Mouse (Mus musculus) left cerebral cortex, postnatal 4 days (tissue): ENCODE results near the gene Slc25a34. TPM values are rescaled to one million over a fixed set of nuclear protein-coding genes. Genes with fewer than 3 reads are reported as not detected.
A peak's percentile ranks its signal among the peaks of the same experiment; 100 is the strongest.

Source experiments
- DNase-seq: peaks from one replicate; pipeline ENCODE4 v3.0.0-alpha.2; 2022
- intact Hi-C: fragments of 180-260 bp; cut with DNase I; formaldehyde crosslinking; loops from one replicate; pipeline ENCODE4 v1.15.1; 2025
- total RNA-seq, 2 experiments: library from RNA; stranded (reverse); gene quantifications; 2 replicates each; pipeline ENCODE4 v1.2.3; 2021

Slc25a34 gene
- total RNA-seq, 2 experiments from 2014 or later = 1.1 to 1.7 TPM

DNA sequence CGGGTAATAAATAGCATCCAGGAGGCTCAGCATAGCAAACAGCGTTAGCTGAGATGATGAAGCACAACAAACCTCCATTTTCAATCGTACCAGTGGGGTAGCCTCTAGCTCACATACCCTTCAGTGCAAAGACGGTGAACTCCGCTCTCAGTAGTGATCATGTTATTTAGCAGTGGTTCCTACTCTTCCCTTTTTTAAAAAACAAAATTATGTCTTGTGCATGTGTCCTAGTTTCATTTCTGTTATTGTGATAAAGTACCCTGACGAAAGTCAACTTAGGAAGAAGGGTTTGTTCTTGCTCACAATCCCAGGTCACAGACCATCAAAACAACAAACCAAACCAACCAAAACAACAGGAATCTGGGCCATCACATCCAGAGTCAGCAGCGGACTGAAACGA, 22.4 kb upstream of the Slc25a34 start:
- intact Hi-C loops = no loop called here
- DNase-seq = no peak

GRCm38 (mm10) chr4:141643118-141643855, 19.7 kb upstream of the Slc25a34 start:
- intact Hi-C loops = no loop called here
- DNase-seq = peak; percentile 87

- intact Hi-C loops = no loop called here
- DNase-seq = no peak
Measured at GRCm38 (mm10) chr4:141641961-141642811, 18.6 kb upstream of the Slc25a34 start.

- no peak for DNase-seq
- intact Hi-C loops = no loop called here
Measured at GRCm38 (mm10) chr4:141641353-141641771, 17.7 kb upstream of the Slc25a34 start.

DNA sequence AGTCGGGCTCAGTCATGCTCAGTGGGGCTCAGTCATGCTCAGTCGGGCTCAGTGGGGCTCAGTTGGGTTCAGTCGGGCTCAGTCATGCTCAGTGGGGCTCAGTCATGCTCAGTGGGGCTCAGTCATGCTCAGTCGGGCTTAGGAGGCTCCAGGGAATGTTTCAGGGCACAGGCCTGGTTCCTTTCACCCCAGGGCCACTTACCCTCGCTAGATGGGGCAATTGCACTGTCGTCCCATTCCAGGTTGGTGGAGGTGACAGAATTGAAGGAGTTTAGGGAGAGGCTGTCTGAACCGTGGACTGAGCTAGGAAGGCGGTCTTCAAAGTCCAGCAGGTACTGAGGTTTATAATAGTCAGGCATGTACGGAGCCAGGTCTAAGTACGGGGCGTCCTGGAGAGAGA, 15.9 kb upstream of the Slc25a34 start:
- DNase-seq = no peak
- intact Hi-C loops = no loop called here

DNA sequence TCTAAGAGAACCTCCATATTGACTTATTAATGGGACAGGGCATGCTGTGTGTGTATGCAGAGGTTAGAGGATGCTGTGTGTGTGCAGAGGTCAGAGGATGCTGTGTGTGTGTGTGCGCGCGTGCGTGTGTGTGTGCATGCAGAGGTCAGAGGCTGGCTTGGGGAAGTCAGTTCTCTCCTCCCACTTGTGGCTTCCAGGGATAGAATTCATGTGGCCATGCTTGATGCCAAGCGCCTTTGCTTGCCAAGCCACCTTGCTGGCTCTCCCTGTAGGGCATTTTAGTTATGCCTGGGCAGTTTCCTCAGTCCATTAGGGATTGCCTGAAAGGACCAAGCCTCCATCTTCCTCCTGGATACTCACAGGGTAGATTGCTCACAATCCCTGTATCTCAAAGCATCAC, 13.1 kb upstream of the Slc25a34 start:
- no peak for DNase-seq
- intact Hi-C loops = no loop called here

DNA sequence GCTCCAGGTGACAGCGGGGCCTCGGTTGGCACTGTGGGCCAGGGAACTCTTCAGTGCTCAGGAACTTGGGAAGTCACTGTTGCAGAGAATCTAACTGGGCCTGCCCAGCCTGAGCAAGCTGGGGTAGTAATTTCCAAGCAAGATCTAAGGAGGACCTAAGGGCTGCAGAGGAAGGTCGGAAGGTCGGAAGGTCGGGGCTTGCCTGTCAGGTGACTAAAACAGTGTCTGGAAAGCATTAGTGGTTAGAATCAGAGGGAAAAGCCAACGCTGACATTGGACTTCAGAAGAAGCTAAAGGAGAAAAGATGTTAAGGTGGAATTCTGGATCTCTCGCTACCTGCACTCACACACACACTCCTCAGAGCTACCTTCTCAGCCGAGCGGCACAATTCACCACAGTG, 12.4 kb upstream of the Slc25a34 start:
- no peak for DNase-seq
- intact Hi-C loops = no loop called here

GRCm38 (mm10) chr4:141632111-141632873, 8.7 kb upstream of the Slc25a34 start:
- intact Hi-C loops = no loop called here
- no peak for DNase-seq

- DNase-seq = no peak
- intact Hi-C loops = no loop called here
Measured at GRCm38 (mm10) chr4:141631250-141631649, 7.6 kb upstream of the Slc25a34 start.

- no peak for DNase-seq
- intact Hi-C loops = no loop called here
Measured at GRCm38 (mm10) chr4:141630021-141630420, 6.4 kb upstream of the Slc25a34 start.

DNA sequence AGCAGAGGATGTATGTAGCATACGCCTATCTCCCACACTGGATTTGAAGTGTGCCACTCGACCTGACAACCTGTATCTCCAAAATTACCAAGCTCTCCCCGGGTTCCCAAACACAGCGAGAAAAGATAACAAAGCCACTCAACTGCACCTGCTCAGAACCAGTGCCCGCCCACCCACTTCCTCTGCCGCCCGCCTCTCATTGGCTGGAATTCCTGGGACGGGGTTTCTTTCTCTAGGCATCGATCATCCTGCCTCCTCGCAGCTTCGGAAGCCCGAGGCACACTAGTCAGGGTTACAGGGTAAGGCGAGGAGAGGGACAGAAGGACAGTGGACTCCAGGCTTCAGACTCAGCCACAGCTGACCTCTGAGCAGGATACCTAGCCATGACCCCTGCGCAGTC, 5.0 kb upstream of the Slc25a34 start:
- intact Hi-C loops = no loop called here
- no peak for DNase-seq

GRCm38 (mm10) chr4:141627502-141627901, 3.9 kb upstream of the Slc25a34 start:
- DNase-seq = no peak
- intact Hi-C loops = no loop called here

- intact Hi-C loops = no loop called here
- DNase-seq = no peak
Measured at GRCm38 (mm10) chr4:141625774-141626550, 2.3 kb upstream of the Slc25a34 start.

DNA sequence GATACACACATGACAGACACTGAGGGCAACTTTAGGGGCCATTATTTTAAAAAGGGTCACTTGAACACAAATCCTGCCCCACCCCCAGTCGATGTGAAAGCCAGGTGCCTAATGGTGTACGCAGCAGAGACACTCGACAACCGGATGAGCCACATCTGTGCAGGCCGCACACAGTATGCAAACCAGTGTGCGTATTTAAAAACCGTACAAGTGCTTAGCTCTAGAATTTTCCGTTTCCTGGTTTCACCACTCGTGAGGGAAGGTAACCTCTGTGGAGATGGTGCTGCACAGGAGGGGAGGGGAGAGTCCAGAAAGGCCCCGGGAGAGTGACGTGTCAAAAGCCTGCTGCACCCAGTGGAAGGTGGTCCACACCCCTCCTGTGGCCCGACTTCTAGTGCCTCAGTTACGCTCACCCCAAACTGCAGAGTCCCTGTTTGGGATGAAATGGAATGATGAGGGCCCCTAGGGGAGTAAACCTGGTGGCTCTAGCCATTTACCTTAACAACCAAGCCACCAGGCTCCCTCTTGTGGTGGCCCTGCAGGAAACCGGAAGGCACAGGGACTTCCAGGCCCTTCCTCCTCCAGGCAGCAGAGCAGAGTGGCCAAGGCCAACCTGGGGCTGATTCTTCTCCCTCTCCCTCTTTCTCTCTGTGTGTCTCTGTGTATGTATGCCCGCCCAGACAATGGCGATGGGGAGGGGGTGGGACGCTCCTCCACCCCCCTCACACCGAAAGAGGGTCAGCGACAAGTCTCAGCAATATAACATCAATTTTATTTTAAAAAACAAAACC, 1.6 kb upstream of the Slc25a34 start:
- intact Hi-C loops = no loop called here
- no peak for DNase-seq

GRCm38 (mm10) chr4:141624134-141624533, 513 bp upstream of the Slc25a34 start:
- DNase-seq = no peak
- intact Hi-C loops = no loop called here

DNA sequence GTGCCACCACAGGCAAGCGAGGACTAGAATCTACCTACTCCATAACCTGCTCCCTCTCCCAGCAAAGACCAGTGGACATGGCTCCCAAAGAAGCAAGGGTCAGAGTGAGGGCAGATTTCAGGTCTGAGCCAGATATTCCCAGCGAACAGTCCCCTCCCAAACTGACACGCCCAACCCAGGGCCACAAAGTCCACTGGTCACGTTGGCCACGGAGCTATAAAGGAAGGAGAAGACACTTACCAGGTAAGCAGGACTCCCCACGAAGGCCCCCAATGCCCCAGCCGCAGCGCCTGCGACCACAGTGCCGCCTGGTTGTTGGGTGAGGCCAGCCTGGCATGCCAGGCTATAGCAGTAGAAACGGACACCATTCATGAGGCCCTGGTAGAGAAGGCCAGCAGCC, 584 bp downstream of the Slc25a34 start:
- no peak for DNase-seq
- intact Hi-C loops = no loop called here

- DNase-seq = no peak
- intact Hi-C loops = no loop called here
Measured at GRCm38 (mm10) chr4:141622580-141622979, 1.0 kb downstream of the Slc25a34 start.

GRCm38 (mm10) chr4:141622091-141622490, 1.5 kb downstream of the Slc25a34 start:
- intact Hi-C loops = no loop called here
- no peak for DNase-seq

DNA sequence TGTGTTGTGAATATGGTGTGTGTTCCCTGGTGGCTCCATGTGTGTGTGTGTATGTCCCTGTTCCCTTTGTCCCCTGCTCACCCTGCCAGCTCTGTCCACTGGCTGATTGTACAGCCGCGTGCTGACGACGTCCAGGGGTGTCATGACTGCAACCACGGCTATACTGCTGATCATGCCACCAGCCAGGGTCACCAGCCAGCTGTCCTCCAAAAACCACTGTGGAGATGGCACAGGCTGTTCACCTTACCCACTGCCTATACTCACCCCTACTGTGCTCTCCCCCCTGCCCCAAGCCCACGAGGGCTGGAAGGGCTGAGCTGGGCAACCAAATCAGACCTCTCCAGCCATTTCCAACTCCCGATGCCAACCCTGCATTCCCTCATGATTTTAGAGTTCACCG, 2.3 kb downstream of the Slc25a34 start:
- intact Hi-C loops = no loop called here
- no peak for DNase-seq
